14 mouse cellular contexts compared by ENCODE assay signal in genomic region chr4:134246256-134246655, GRCm38 (mm10). TPM values are rescaled to one million over a fixed set of nuclear protein-coding genes. Genes with fewer than 3 reads are reported as not detected.
DNase-seq lines count a peak whose midpoint lies in the region; ATAC-seq and TF ChIP-seq lines count a peak whose summit lies in the region.
"Had no signal": no experiment of that assay in that cellular context is flagged by ENCODE, and none has a peak within 500 bp of the region (broad histone marks: within the 10 kb centered on the region; RNA-seq: fewer than 3 reads in every experiment).

No protein-coding gene starts in this region.

- peak overlapping the region; percentile 93; the same call in 1 of the 2 replicates for H3K4me3 ChIP-seq in hindbrain, embryonic 10.5 days
- no peak overlapping the region for H3K4me3 ChIP-seq in midbrain, embryonic 15.5 days

- peak overlapping the region; percentile 89; the same call in 1 of the 2 replicates for H3K27ac ChIP-seq in hindbrain, embryonic 10.5 days
- H3K27ac ChIP-seq in midbrain, embryonic 15.5 days: 0 out of 2 replicates have a peak overlapping the region, but pooled peaks have one; percentile 27
- H3K27ac ChIP-seq: lung, embryonic 15.5 days had no signal

- peak; percentile 88 for DNase-seq in heart, adult 11 months
- no peak for DNase-seq in heart, postnatal 10 days
- peak; percentile 69 for DNase-seq in brain, embryonic 14.5 days (ENCODE audit: low read depth)
- peak; percentile 31 for DNase-seq in hindbrain, embryonic 10.5 days (ENCODE audit: low spot score)
- DNase-seq in thymus, postnatal 0 days (ENCODE audit: low spot score): no peak
- DNase-seq in layer of hippocampus, adult 11-12 months (ENCODE audit: low spot score): no peak
- no peak for DNase-seq in lung, postnatal 14 days
- DNase-seq: gastrocnemius, postnatal 14 days had no signal

- H3K9ac ChIP-seq in midbrain, embryonic 15.5 days: no peak overlapping the region

- TF ChIP-seq CTCF in brain, embryonic 14.5 days (IDR thresholded peaks at IDR 0.05; ENCODE audit: borderline replicate concordance, extremely low read depth, insufficient read depth, insufficient read length): no peak

- peaks cover 53% of the 10 kb centered on the region for H3K27me3 ChIP-seq in hindbrain, embryonic 10.5 days (ENCODE audit: insufficient read depth, poor library complexity, severe bottlenecking)
- peaks cover 39% of the 10 kb centered on the region for H3K27me3 ChIP-seq in midbrain, embryonic 15.5 days (replicated peaks)

- peaks cover 75% of the 10 kb centered on the region for H3K4me1 ChIP-seq in hindbrain, embryonic 10.5 days (replicated peaks)
- H3K4me1 ChIP-seq in midbrain, embryonic 15.5 days: peaks cover 45% of the 10 kb centered on the region

- H3K9me3 ChIP-seq in hindbrain, embryonic 10.5 days: no peaks in the 10 kb centered on the region
- no peaks in the 10 kb centered on the region for H3K9me3 ChIP-seq in midbrain, embryonic 15.5 days
- H3K9me3 ChIP-seq: lung, embryonic 15.5 days had no signal

- no peak for ATAC-seq in midbrain, embryonic 15.5 days (replicated peaks)

- TF ChIP-seq POLR2A in brain, embryonic 14.5 days (IDR thresholded peaks at IDR 0.05; ENCODE audit: borderline replicate concordance, extremely low read depth, insufficient read depth, insufficient read length, poor library complexity, severe bottlenecking): no peak

- 29% methylated on average over 4 of the region's 4 CpGs for WGBS in hindbrain, embryonic 10.5 days
- WGBS in midbrain, embryonic 15.5 days: 24% methylated on average over 4 of the region's 4 CpGs

- intact Hi-C loops in heart, postnatal 10 days (cut with DNase I): loop anchor here (5.0 kb wide), 1 partner anchor 141 kb away; no protein-coding TSS in a partner anchor

- peak overlapping the region; percentile 92; the same call in 1 of the 2 replicates for H3K4me2 ChIP-seq in midbrain, embryonic 15.5 days

- H3K36me3 ChIP-seq in hindbrain, embryonic 10.5 days: peaks cover 10% of the 10 kb centered on the region
- H3K36me3 ChIP-seq in midbrain, embryonic 15.5 days (replicated peaks): no peaks in the 10 kb centered on the region
- H3K36me3 ChIP-seq: lung, embryonic 15.5 days had no signal

RNA-seq across cellular contexts. Expression of gene Gm30191, which starts 0.5 kb away (rescaled TPM):
- total RNA-seq in heart, postnatal 10 days (2021): not detected
- 0.33 and 0.64 TPM in 2 replicates for polyA plus RNA-seq in brain, embryonic 14.5 days (2012; rRNA removed)
- not detected in 2 replicates for polyA plus RNA-seq in hindbrain, embryonic 10.5 days (2016; fragmentation: Nextera tagmentation; extraction: Ambion mirVana)
- not detected in 2 replicates for polyA plus RNA-seq in midbrain, embryonic 15.5 days (2015; fragmentation: Nextera tagmentation; extraction: Ambion mirVana)
- 0.22 TPM in 1 of 2 replicates, not detected in the other for polyA plus RNA-seq in thymus, postnatal 0 days (2015; fragmentation: Nextera tagmentation; extraction: Ambion mirVana)
- total RNA-seq: gastrocnemius, postnatal 14 days; monocyte, adult 5-6 weeks had no signal
- polyA plus RNA-seq: heart, embryonic 16.5 days; limb, embryonic 11.5 days; lung, embryonic 15.5 days; stomach, embryonic 14.5 days had no signal

RNA-seq across cellular contexts. Expression of gene Zfp593, which starts 0.9 kb away (rescaled TPM):
- total RNA-seq in heart, postnatal 10 days (2021): 1 to 10 TPM; 3.7 to 4.0 TPM
- polyA plus RNA-seq in brain, embryonic 14.5 days (2012; rRNA removed): 14.5 and 19.0 TPM in 2 replicates
- polyA plus RNA-seq in hindbrain, embryonic 10.5 days (2016; fragmentation: Nextera tagmentation; extraction: Ambion mirVana): 20.6 and 21.6 TPM in 2 replicates
- 13.0 and 15.3 TPM in 2 replicates for polyA plus RNA-seq in midbrain, embryonic 15.5 days (2015; fragmentation: Nextera tagmentation; extraction: Ambion mirVana)
- 27.4 and 28.3 TPM in 2 replicates for polyA plus RNA-seq in thymus, postnatal 0 days (2015; fragmentation: Nextera tagmentation; extraction: Ambion mirVana)

RNA-seq across cellular contexts. Expression of gene E130218I03Rik, which starts 2.8 kb away (rescaled TPM):
- not detected for total RNA-seq in heart, postnatal 10 days (2021)
- polyA plus RNA-seq in brain, embryonic 14.5 days (2012; rRNA removed): not detected in 2 replicates
- 0.49 and 1.0 TPM in 2 replicates for polyA plus RNA-seq in hindbrain, embryonic 10.5 days (2016; fragmentation: Nextera tagmentation; extraction: Ambion mirVana)
- 0.19 and 0.30 TPM in 2 replicates for polyA plus RNA-seq in midbrain, embryonic 15.5 days (2015; fragmentation: Nextera tagmentation; extraction: Ambion mirVana)
- polyA plus RNA-seq in thymus, postnatal 0 days (2015; fragmentation: Nextera tagmentation; extraction: Ambion mirVana): 0.54 and 0.69 TPM in 2 replicates
- total RNA-seq: gastrocnemius, postnatal 14 days had no signal
- polyA plus RNA-seq: heart, embryonic 16.5 days had no signal

RNA-seq across cellular contexts. Expression of gene Grrp1, which starts 7.7 kb away (rescaled TPM):
- 10 to 100 TPM; 13.5 to 15.2 TPM for total RNA-seq in heart, postnatal 10 days (2021)
- 16.5 and 16.6 TPM in 2 replicates for polyA plus RNA-seq in brain, embryonic 14.5 days (2012; rRNA removed)
- polyA plus RNA-seq in hindbrain, embryonic 10.5 days (2016; fragmentation: Nextera tagmentation; extraction: Ambion mirVana): 6.2 and 6.8 TPM in 2 replicates
- 13.6 and 14.4 TPM in 2 replicates for polyA plus RNA-seq in midbrain, embryonic 15.5 days (2015; fragmentation: Nextera tagmentation; extraction: Ambion mirVana)
- polyA plus RNA-seq in thymus, postnatal 0 days (2015; fragmentation: Nextera tagmentation; extraction: Ambion mirVana): 3.5 and 4.4 TPM in 2 replicates
- total RNA-seq: monocyte, adult 5-6 weeks had no signal

RNA-seq across cellular contexts. Expression of gene Cnksr1, which starts 8.1 kb away (rescaled TPM):
- total RNA-seq in heart, postnatal 10 days (2021): 1 to 10 TPM; 2.3 to 4.4 TPM
- 0.30 and 0.34 TPM in 2 replicates for polyA plus RNA-seq in brain, embryonic 14.5 days (2012; rRNA removed)
- polyA plus RNA-seq in hindbrain, embryonic 10.5 days (2016; fragmentation: Nextera tagmentation; extraction: Ambion mirVana): 0.89 and 1.2 TPM in 2 replicates
- 0.42 TPM in 1 of 2 replicates, not detected in the other for polyA plus RNA-seq in midbrain, embryonic 15.5 days (2015; fragmentation: Nextera tagmentation; extraction: Ambion mirVana)
- polyA plus RNA-seq in thymus, postnatal 0 days (2015; fragmentation: Nextera tagmentation; extraction: Ambion mirVana): 2.2 and 2.5 TPM in 2 replicates
- total RNA-seq: monocyte, adult 5-6 weeks had no signal

Comparison
In these comparisons a context has a peak if more than half of its experiments do, and no peak if none do; other contexts are left out.
1. DNase-seq: peak in heart, adult 11 months (single experiment), brain, embryonic 14.5 days (single experiment) and hindbrain, embryonic 10.5 days (single experiment); none in heart, postnatal 10 days (0 of 2), thymus, postnatal 0 days (single experiment), layer of hippocampus, adult 11-12 months (single experiment) and lung, postnatal 14 days (single experiment).